Mouse (Mus musculus): ENCODE measurements around the gene Npm1.

Npm1 gene

GRCm38 (mm10) chr11:33180701-33181116 is 17.7 kb upstream of the Npm1 start:
- no peak for DNase-seq (ENCODE audit: low spot score in 2 of 2)

DNA sequence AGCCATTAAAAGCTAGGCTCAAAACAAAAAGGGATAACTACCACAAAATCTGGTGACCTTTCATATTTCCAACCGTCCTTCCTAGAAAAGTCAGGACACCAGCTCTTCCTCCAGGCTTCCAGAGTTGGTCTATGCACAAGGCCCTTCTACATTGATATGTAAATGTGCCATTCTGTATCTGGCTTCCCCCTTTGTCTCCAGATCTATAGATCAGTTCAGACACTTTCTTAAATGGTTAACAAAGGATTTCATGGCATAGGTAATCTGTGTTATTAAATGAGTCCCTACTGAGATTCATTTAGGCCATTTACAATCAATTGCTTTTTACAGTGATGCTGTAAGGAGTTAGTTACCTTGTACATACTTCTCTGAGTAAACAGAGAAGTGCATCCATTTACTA is 16.8 kb upstream of the Npm1 start:
- no peak for DNase-seq (ENCODE audit: low spot score in 2 of 2)

DNA sequence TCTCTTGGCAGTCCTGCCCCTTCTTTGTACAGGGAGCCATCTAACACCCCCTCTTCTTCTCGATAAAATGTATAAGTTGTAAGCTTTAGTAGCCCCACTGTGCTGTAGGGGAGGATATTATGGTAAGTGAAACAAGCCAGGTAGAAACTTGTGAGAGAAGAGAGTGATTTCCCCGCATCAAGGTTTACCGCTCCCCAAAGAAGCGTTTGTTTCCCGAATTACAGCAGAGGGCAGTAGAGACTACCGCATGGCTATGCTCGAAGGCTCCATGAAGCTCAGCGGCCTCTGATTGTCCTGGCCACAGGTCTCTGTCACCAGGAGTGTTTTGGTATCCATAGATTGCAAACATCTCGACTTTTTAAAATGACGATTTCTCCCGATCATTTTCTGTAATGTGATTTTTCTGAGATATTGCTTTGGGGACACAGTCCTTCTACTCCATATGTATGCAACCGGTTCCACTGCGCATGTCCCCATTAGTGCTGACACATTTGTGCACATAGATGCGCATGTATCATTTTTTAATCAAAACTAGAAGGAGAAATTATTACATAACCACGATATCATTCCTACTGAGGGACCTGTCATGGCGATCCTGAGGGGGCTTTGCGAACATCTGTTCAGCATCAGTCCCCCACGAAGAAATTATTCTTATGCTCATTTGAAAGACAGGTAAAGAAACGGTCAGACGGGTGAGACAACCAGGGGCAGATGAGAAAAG is 13.7 kb upstream of the Npm1 start:
- peak; percentile 42 to 51 for DNase-seq (ENCODE audit: low spot score in 2 of 2)

DNA sequence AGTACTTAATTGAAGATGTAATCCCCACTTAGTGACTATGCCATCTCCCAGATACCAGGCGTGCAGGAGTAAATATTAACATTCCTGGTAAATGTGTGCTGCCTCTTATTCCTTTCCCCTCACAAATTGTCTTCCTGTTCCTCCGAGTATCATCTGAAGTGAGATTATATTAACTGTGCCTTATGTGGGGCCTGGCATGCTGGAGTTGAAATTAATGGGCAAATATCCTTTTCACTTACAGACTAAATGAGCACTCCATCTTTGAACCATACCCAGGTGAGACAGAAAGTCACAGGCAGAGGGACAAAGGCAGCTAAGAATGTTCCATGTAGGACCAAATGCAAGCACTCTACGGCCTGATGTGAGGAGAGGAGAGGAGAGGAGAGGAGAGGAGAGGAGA is 12.8 kb upstream of the Npm1 start:
- no peak for DNase-seq (ENCODE audit: low spot score in 2 of 2)

GRCm38 (mm10) chr11:33170489-33170888 is 7.5 kb upstream of the Npm1 start:
- DNase-seq (ENCODE audit: low spot score in 2 of 2), result peak; percentile 38 to 47

GRCm38 (mm10) chr11:33162211-33162997 is 602 bp downstream of the Npm1 start:
- DNase-seq (ENCODE audit: low spot score in 2 of 2), result peak; percentile 47 to 54

DNA sequence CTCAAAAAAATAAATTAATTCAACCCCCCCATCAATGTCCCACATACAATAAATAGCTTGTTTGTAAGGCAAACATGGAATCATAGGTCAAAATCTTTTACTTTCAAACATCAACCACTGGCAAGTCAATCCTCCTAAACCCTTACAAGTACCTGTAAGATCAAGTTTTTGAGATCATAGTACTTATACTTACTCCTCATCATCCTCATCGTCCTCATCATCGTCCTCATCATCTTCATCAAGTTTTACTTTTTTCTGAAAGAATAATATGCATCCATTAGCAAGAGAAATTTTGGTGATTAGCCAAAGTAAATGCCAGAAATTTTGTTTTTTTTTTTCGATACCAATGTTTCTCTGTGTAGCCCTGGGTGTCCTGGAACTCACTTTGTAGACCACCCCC is 3.3 kb downstream of the Npm1 start:
- DNase-seq (ENCODE audit: low spot score in 2 of 2), result no peak

- no peak for DNase-seq (ENCODE audit: low spot score in 2 of 2)
Observed at GRCm38 (mm10) chr11:33157453-33158196, 5.4 kb downstream of the Npm1 start.

- no peak for DNase-seq (ENCODE audit: low spot score in 2 of 2)
Observed at GRCm38 (mm10) chr11:33156436-33157015, 6.5 kb downstream of the Npm1 start.

GRCm38 (mm10) chr11:33154459-33154858 is 8.5 kb downstream of the Npm1 start:
- no peak for DNase-seq (ENCODE audit: low spot score in 2 of 2)

- no peak for DNase-seq (ENCODE audit: low spot score in 2 of 2)
Observed at GRCm38 (mm10) chr11:33152997-33153396, 10.0 kb downstream of the Npm1 start.

GRCm38 (mm10) chr11:33151780-33152145 is 11.2 kb downstream of the Npm1 start:
- DNase-seq (ENCODE audit: low spot score in 2 of 2), result no peak

DNA sequence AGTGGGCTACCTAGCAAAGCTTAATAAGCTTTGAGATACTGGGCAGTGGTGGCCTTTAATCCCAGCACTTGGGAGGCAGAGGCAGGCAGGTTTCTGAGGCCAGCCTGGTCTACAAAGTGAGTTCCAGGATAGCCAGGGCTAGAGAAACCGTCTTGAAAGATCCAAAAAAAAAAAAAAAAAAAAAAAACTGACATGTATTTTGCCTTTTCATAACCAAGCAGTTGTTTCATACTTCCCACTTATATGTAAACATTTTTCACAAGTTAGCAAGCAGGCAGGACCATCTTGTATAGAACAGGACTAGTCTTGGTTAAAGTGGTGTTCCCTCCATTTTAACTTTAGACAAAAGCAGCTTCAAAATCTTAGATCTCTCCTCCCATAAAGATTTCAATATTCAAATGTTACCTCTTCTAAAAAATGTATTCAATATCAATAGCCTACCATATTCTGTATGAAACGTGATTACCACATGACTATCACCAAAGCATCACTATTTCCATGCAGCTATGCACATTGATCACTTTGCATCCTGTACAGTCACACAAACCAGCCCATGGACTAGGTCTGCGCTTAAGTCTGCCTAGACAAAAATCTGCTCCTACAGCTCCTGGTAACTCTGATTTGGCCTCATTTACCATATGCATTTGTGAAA is 11.8 kb downstream of the Npm1 start:
- DNase-seq (ENCODE audit: low spot score in 2 of 2), result no peak

DNA sequence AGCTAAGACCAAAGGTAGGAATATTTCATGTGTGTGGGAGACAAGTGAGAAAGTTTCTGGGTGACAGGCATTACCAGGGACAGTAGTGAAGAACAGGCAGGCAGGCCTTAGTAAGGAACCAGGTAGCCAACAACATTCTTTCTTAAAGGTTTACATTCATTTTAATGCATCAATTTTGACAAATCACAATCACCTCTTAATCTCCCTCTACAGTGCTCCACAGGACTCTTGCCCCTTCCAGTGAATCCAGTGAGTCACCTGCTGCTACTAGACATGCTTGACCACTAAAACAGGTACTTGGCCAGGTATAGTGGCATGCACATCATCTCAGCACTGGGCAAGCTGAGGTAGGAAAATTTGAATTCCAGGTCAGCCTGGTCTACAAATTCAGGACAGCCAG is 12.6 kb downstream of the Npm1 start:
- no peak for DNase-seq (ENCODE audit: low spot score in 2 of 2)

DNA sequence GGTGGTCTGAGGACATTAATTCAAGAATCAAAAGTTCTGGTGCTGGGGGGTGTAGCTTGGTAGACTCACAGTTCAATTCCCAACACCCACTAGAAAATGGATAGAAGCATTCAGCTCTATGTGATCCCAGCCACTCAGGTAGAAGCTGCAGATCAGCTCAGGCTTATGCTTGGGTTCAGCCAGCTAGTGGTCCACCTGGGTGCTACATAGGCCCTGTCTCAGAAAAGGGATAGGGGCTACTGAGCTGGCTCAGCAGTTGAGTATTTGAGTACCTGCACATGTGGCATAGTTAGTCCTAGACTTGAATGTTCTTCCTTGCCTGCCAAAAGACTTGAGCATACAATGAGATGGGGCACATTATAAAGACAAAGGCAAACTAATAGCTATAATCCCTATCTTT is 13.6 kb downstream of the Npm1 start:
- DNase-seq (ENCODE audit: low spot score in 2 of 2), result no peak

GRCm38 (mm10) chr11:33149088-33149436 is 13.9 kb downstream of the Npm1 start:
- DNase-seq (ENCODE audit: low spot score in 2 of 2), result no peak

DNA sequence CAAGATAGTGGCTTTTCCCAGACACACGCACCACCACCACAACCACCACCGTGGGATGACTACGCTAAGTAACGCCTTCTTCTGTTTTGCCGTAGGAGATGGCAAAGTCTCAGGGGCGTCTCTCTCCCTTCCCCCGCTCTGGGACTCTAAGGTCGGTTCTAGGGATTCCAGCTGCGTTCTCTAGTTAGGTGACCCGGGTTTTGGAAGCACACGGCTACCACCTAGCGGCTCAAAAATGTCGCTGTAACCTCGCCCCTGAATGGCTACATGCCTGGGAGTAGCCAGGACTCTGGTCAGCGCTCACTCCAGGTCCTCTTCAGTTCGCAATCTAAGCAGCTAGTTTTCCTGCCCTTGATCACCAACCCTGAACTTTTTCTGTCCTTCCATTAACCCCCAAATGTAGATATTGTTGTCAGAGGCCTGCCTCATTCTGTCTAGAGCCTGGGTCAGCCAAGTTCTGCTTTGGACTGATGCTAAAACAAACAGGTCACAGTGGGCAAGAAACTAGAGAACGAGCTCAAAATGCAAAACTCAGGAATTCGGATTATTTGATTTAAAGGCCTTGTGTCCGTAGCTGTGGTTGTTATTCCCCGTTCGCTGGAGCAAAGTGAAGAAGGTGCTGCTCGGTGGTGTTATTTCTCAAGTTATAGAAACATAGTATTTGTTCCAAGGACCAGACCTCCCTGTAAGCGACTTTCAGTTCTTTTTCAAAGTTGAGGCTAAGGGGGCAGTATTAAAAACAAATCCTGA is 14.5 kb downstream of the Npm1 start:
- peak; percentile 77 to 80 for DNase-seq (ENCODE audit: low spot score in 2 of 2)

DNA sequence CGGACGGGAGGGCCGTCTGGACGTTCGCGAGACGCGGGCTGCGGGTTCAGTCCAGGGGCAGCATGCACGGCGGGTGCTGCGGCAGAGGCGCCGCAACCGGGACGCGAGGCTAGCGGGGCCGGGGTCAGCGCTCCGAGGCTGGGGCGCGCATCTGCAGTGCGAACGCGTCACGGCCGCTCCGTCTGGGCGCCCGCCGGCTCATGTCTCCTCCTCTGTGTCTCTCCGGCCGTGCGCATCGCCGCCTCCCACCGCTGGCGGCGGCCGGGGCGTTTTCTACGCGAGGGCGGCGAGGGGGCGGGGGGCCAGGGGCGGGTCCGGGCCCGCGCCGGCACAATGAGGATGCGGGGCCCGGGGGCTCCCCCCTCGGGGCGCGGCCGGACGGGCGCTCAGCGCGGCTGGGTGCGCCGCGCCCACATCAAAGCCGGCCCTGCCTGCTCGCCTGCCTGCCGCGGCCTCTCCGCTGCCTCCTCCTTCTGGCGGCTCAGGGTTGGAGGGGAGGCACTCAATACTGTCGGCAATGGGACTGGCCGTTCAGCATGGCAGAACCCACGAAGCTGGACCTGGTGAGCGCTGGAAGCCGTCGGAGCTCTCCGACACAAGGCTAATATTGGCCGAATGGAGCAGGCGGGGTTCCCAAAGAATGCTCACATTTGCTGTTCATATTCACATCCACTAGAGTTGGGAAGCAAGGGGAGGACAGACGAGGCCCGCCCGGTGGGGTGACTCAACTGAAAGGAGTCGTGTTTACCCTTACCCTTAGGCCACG is 15.3 kb downstream of the Npm1 start:
- DNase-seq (ENCODE audit: low spot score in 2 of 2), result peak in 1 of 2 experiments; percentile 17

- DNase-seq (ENCODE audit: low spot score in 2 of 2), result peak; percentile 15 to 20
Observed at GRCm38 (mm10) chr11:33147171-33147571, 15.8 kb downstream of the Npm1 start, which contains the start of gene Fgf18. Gene Fgf18 (minus strand): TSS chr11:33147400.

DNA sequence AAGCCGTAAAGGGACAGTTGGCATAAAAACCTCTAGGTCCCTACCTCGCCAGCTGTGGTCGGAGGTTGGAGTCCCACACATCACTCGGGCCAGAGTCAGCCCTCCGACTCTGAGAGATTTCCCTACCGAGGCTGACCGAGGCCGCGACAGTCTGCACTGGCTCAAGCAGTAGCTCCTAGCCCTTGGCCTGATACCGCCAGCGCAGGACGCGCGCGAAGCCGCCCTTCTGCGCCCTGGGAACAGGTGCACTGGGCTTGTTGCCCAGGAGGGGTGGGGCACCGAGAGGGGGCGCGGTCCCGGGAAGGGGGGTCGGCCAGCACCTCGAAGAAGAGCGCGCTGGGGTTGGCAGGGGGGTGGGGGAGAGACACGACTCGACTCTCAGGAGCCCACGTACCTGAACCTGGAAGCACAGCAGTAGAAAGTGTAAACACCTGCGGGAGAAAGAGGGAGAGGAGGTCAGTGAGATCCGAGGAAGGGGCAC is 16.3 kb downstream of the Npm1 start:
- DNase-seq (ENCODE audit: low spot score in 2 of 2), result peak; percentile 7 to 17
